Mouse (Mus musculus): ENCODE data around the gene Krt6a. TPM values are rescaled to one million over a fixed set of nuclear protein-coding genes. Genes with fewer than 3 reads are reported as not detected.

Krt6a gene
- polyA plus RNA-seq, 1 experiment from 2014 or later: 458 TPM

GRCm38 (mm10) chr15:101680187-101680586, 13.9 kb downstream of the Krt6a start, which contains the start of gene Krt6b:
Gene Krt6b, minus strand, starts transcription at chr15:101680287.
- Histone ChIP-seq H3K4me1 (ENCODE audit: control insufficient read depth, insufficient read depth, low read length) (no peaks in the 10 kb centered on the region), H3K4me2 (ENCODE audit: low read depth, low read length) (no peak within 1 kb of the TSS), H3K36me3 (ENCODE audit: control insufficient read depth, insufficient read depth, low read length) (no peaks in the 10 kb centered on the region), H3K27ac (ENCODE audit: low read length) (no peak within 1 kb of the TSS), H3K9me3 (replicated peaks; ENCODE audit: control insufficient read depth, low read length) (no peaks in the 10 kb centered on the region), H3K9ac (ENCODE audit: low read length) (no peak within 1 kb of the TSS), H3K27me3 (ENCODE audit: control insufficient read depth, insufficient read depth, low read length) (no peaks in the 10 kb centered on the region), H3K4me3 (replicated peaks; ENCODE audit: low read length) (no peak within 1 kb of the TSS)
- ATAC-seq (ENCODE audit: insufficient read depth, low FRiP score): no peak
- WGBS: 82% methylated on average over 2 of the region's 2 CpGs

GRCm38 (mm10) chr15:101675978-101676377, 18.1 kb downstream of the Krt6a start:
- Histone ChIP-seq H3K27ac (ENCODE audit: low read length) (no peak overlapping the region), H3K36me3 (ENCODE audit: control insufficient read depth, insufficient read depth, low read length) (no peaks in the 10 kb centered on the region), H3K4me3 (replicated peaks; ENCODE audit: low read length) (no peak overlapping the region), H3K9ac (ENCODE audit: low read length) (no peak overlapping the region), H3K9me3 (replicated peaks; ENCODE audit: control insufficient read depth, low read length) (no peaks in the 10 kb centered on the region), H3K27me3 (ENCODE audit: control insufficient read depth, insufficient read depth, low read length) (no peaks in the 10 kb centered on the region), H3K4me2 (ENCODE audit: low read depth, low read length) (no peak overlapping the region), H3K4me1 (ENCODE audit: control insufficient read depth, insufficient read depth, low read length) (no peaks in the 10 kb centered on the region)
- ATAC-seq (ENCODE audit: insufficient read depth, low FRiP score): no peak
- WGBS: 88% methylated on average over 1 of the region's 1 CpGs

GRCm38 (mm10) chr15:101652736-101653265, 41.3 kb downstream of the Krt6a start:
- Histone ChIP-seq H3K27me3 (ENCODE audit: control insufficient read depth, insufficient read depth, low read length) (no peaks in the 10 kb centered on the region), H3K36me3 (ENCODE audit: control insufficient read depth, insufficient read depth, low read length) (no peaks in the 10 kb centered on the region), H3K4me2 (ENCODE audit: low read depth, low read length) (no peak overlapping the region), H3K4me1 (ENCODE audit: control insufficient read depth, insufficient read depth, low read length) (no peaks in the 10 kb centered on the region), H3K9ac (ENCODE audit: low read length) (no peak overlapping the region), H3K4me3 (replicated peaks; ENCODE audit: low read length) (no peak overlapping the region), H3K9me3 (replicated peaks; ENCODE audit: control insufficient read depth, low read length) (no peaks in the 10 kb centered on the region), H3K27ac (ENCODE audit: low read length) (no peak overlapping the region)
- 83% methylated on average over 5 of the region's 5 CpGs for WGBS
- no peak for ATAC-seq (ENCODE audit: insufficient read depth, low FRiP score)

- Histone ChIP-seq H3K36me3 (ENCODE audit: control insufficient read depth, insufficient read depth, low read length) (no peaks in the 10 kb centered on the region), H3K27me3 (ENCODE audit: control insufficient read depth, insufficient read depth, low read length) (no peaks in the 10 kb centered on the region), H3K9me3 (replicated peaks; ENCODE audit: control insufficient read depth, low read length) (no peaks in the 10 kb centered on the region), H3K27ac (ENCODE audit: low read length) (no peak within 1 kb of the TSS), H3K4me1 (ENCODE audit: control insufficient read depth, insufficient read depth, low read length) (no peaks in the 10 kb centered on the region), H3K9ac (ENCODE audit: low read length) (no peak within 1 kb of the TSS), H3K4me3 (replicated peaks; ENCODE audit: low read length) (no peak within 1 kb of the TSS), H3K4me2 (ENCODE audit: low read depth, low read length) (no peak within 1 kb of the TSS)
- no peak for ATAC-seq (ENCODE audit: insufficient read depth, low FRiP score)
- 76% methylated on average over 3 of the region's 3 CpGs for WGBS
These were observed 46.8 kb downstream of the Krt6a start, which contains the start of gene Gm5478 for GRCm38 (mm10) chr15:101647280-101647679. Gene Gm5478, minus strand, starts transcription at chr15:101647380.

Small RNA genes within 50 kb of the gene (microRNA-seq; reads per million reads assigned to microRNA genes)
- gene Gm44323 (not detected), gene Gm44342 (not detected), gene Gm44383 (not detected), gene Gm44479 (not detected)

Other genes with a start within 250 kb of the Krt6a start
- gene Krt88, start 246.6 kb downstream of the Krt6a start, polyA plus RNA-seq (2015; fragmentation: Nextera tagmentation; extraction: Ambion mirVana): 0.15 TPM in 1 of 2 replicates, not detected in the other
- gene Krt81, start 230.6 kb downstream of the Krt6a start, polyA plus RNA-seq (2015; fragmentation: Nextera tagmentation; extraction: Ambion mirVana): not detected in 2 replicates
- gene Krt86, start 220.8 kb downstream of the Krt6a start, polyA plus RNA-seq (2015; fragmentation: Nextera tagmentation; extraction: Ambion mirVana): not detected in 2 replicates
- gene Krt83, start 202.8 kb downstream of the Krt6a start, polyA plus RNA-seq (2015; fragmentation: Nextera tagmentation; extraction: Ambion mirVana): not detected in 2 replicates
- gene Gm49425, start 177.0 kb downstream of the Krt6a start, polyA plus RNA-seq (2015; fragmentation: Nextera tagmentation; extraction: Ambion mirVana): not detected in 2 replicates
- 0.09 TPM in 1 of 2 replicates, not detected in the other for gene Krt84, start 161.5 kb downstream of the Krt6a start, polyA plus RNA-seq (2015; fragmentation: Nextera tagmentation; extraction: Ambion mirVana)
- gene Krt82, start 143.6 kb downstream of the Krt6a start, polyA plus RNA-seq (2015; fragmentation: Nextera tagmentation; extraction: Ambion mirVana): not detected in 2 replicates
- gene Krt90, start 131.4 kb downstream of the Krt6a start, polyA plus RNA-seq (2015; fragmentation: Nextera tagmentation; extraction: Ambion mirVana): 0.13 and 0.17 TPM in 2 replicates
- gene Krt75, start 120.4 kb downstream of the Krt6a start, polyA plus RNA-seq (2015; fragmentation: Nextera tagmentation; extraction: Ambion mirVana): 0.26 and 0.40 TPM in 2 replicates
- not detected in 2 replicates for gene Gm5414, start 66.1 kb downstream of the Krt6a start, polyA plus RNA-seq (2015; fragmentation: Nextera tagmentation; extraction: Ambion mirVana)
- gene Gm5478, start 46.9 kb downstream of the Krt6a start, polyA plus RNA-seq (2015; fragmentation: Nextera tagmentation; extraction: Ambion mirVana): 0.14 TPM in 1 of 2 replicates, not detected in the other
- 14.7 and 18.5 TPM in 2 replicates for gene Krt6b, start 14.0 kb downstream of the Krt6a start, polyA plus RNA-seq (2015; fragmentation: Nextera tagmentation; extraction: Ambion mirVana)
- 464 and 594 TPM in 2 replicates for gene Krt5, start 18.6 kb upstream of the Krt6a start, polyA plus RNA-seq (2015; fragmentation: Nextera tagmentation; extraction: Ambion mirVana)
- gene Krt71, start 48.8 kb upstream of the Krt6a start, polyA plus RNA-seq (2015; fragmentation: Nextera tagmentation; extraction: Ambion mirVana): not detected in 2 replicates
- not detected in 2 replicates for gene Krt72, start 92.2 kb upstream of the Krt6a start, polyA plus RNA-seq (2015; fragmentation: Nextera tagmentation; extraction: Ambion mirVana)
- gene Krt73, start 108.0 kb upstream of the Krt6a start, polyA plus RNA-seq (2015; fragmentation: Nextera tagmentation; extraction: Ambion mirVana): not detected in 2 replicates
- 0.05 TPM in 1 of 2 replicates, not detected in the other for gene Krt2, start 123.9 kb upstream of the Krt6a start, polyA plus RNA-seq (2015; fragmentation: Nextera tagmentation; extraction: Ambion mirVana)
- gene Krt1, start 156.5 kb upstream of the Krt6a start, polyA plus RNA-seq (2015; fragmentation: Nextera tagmentation; extraction: Ambion mirVana): 3.2 and 4.0 TPM in 2 replicates
- 0.32 and 0.43 TPM in 2 replicates for gene Krt77, start 175.4 kb upstream of the Krt6a start, polyA plus RNA-seq (2015; fragmentation: Nextera tagmentation; extraction: Ambion mirVana)
- gene Krt76, start 198.6 kb upstream of the Krt6a start, polyA plus RNA-seq (2015; fragmentation: Nextera tagmentation; extraction: Ambion mirVana): not detected in 2 replicates
- gene Krt4, start 230.4 kb upstream of the Krt6a start, polyA plus RNA-seq (2015; fragmentation: Nextera tagmentation; extraction: Ambion mirVana): 2,205 and 3,875 TPM in 2 replicates
- 1.9 and 2.0 TPM in 2 replicates for gene Krt79, start 246.0 kb upstream of the Krt6a start, polyA plus RNA-seq (2015; fragmentation: Nextera tagmentation; extraction: Ambion mirVana)